Mouse (Mus musculus) kidney, embryonic 16.5 days (tissue): ENCODE results near the gene Lrrc61. TPM values are rescaled to one million over a fixed set of nuclear protein-coding genes. Genes with fewer than 3 reads are reported as not detected.

Experiments
- ATAC-seq: fragments of 200-750 bp; cut with Nextera tagmentation; 2 replicates; pipeline ENCODE4 v1.8.0; 2017; ENCODE audit warnings: moderate TSS enrichment; ENCODE audit not compliant: low FRiP score, low TSS enrichment
- H3K27ac ChIP-seq: fragments of 300-500 bp; sonication (generic); 2 replicates; pipeline ENCODE4 v1.5.1; 2014; ENCODE audit warnings: low read length
- H3K27me3 ChIP-seq: fragments of 300-500 bp; sonication (generic); 2 replicates; pipeline ENCODE4 v1.6.1; 2014; ENCODE audit warnings: low read length, control low read depth, mixed read lengths; ENCODE audit not compliant: insufficient read depth
- H3K36me3 ChIP-seq: fragments of 300-500 bp; sonication (generic); 2 replicates; pipeline ENCODE4 v1.6.1; 2014; ENCODE audit warnings: low read length, control low read depth, mixed read lengths; ENCODE audit not compliant: insufficient read depth
- H3K4me1 ChIP-seq: fragments of 300-500 bp; sonication (generic); 2 replicates; pipeline ENCODE4 v1.6.1; 2014; ENCODE audit warnings: low read length, control low read depth, mixed read lengths; ENCODE audit not compliant: insufficient read depth
- H3K4me2 ChIP-seq: fragments of 300-500 bp; sonication (generic); replicated peaks from 2 replicates; pipeline ENCODE4 v1.6.1; 2014; ENCODE audit warnings: low read depth, low read length
- H3K4me3 ChIP-seq: fragments of 300-500 bp; sonication (generic); 2 replicates; pipeline ENCODE4 v1.5.1; 2014; ENCODE audit warnings: mild to moderate bottlenecking, low read length
- H3K9ac ChIP-seq: fragments of 300-500 bp; sonication (generic); replicated peaks from 2 replicates; pipeline ENCODE4 v1.6.1; 2014; ENCODE audit warnings: low read length
- H3K9me3 ChIP-seq: fragments of 300-500 bp; sonication (generic); 2 replicates; pipeline ENCODE4 v1.6.1; 2016; ENCODE audit warnings: low read length, control low read depth
- WGBS: fragments of 180-500 bp; shearing (Covaris S2); extraction: QIAGEN DNeasy Blood & Tissue Kit; methylation state at CpG from one replicate; pipeline ENCODE4 v1.1.7; 2014; 5-methylcytosine and 5-hydroxymethylcytosine counted together
- polyA plus RNA-seq: library from polyadenylated mRNA; unstranded; fragments of >200 nt; fragmentation: Nextera tagmentation; extraction: Ambion mirVana; gene quantifications from 2 replicates; pipeline ENCODE4 v1.2.1, GENCODE M21; 2015

The Lrrc61 gene
- polyA plus RNA-seq, 1 experiment from 2014 or later: 14.5 TPM

GRCm38 (mm10) chr6:48568036-48568984, 13.7 kb downstream of the Lrrc61 start:
- Histone ChIP-seq H3K4me2 (0 out of 2 replicates have a peak overlapping the region, but pooled peaks have one; percentile 4), H3K27ac (peak overlapping the region; percentile 61; the same call in 1 of the 2 replicates), H3K4me1 (peaks cover 45% of the 10 kb centered on the region), H3K36me3 (no peaks in the 10 kb centered on the region), H3K27me3 (no peaks in the 10 kb centered on the region), H3K9ac (peak overlapping the region; percentile 29; the same call in 1 of the 2 replicates), H3K9me3 (no peaks in the 10 kb centered on the region), H3K4me3 (no peak overlapping the region)
- 54% methylated on average over 21 of the region's 21 CpGs for WGBS
- peak; percentile 50 for ATAC-seq

- Histone ChIP-seq H3K9me3 (no peaks in the 10 kb centered on the region), H3K9ac (no peak overlapping the region), H3K4me1 (peaks cover 46% of the 10 kb centered on the region), H3K4me3 (no peak overlapping the region), H3K27ac (peak overlapping the region; percentile 61), H3K36me3 (no peaks in the 10 kb centered on the region), H3K4me2 (0 out of 2 replicates have a peak overlapping the region, but pooled peaks have one; percentile 4), H3K27me3 (no peaks in the 10 kb centered on the region)
- 52% methylated on average over 8 of the region's 8 CpGs for WGBS
- ATAC-seq: no peak
Measured at GRCm38 (mm10) chr6:48569065-48569807, 14.6 kb downstream of the Lrrc61 start.

GRCm38 (mm10) chr6:48572014-48572413, 17.4 kb downstream of the Lrrc61 start:
- no peaks in the 10 kb centered on the region for H3K36me3 ChIP-seq
- no peak for ATAC-seq
- peaks cover 35% of the 10 kb centered on the region for H3K4me1 ChIP-seq
- H3K27ac ChIP-seq: peak overlapping the region; percentile 89
- no peaks in the 10 kb centered on the region for H3K27me3 ChIP-seq
- WGBS: 92% methylated on average over 5 of the region's 5 CpGs
- H3K4me2 ChIP-seq: peak overlapping the region; percentile 37
- H3K9me3 ChIP-seq: no peaks in the 10 kb centered on the region
- H3K4me3 ChIP-seq: peak overlapping the region; percentile 24
- H3K9ac ChIP-seq: peak overlapping the region; percentile 45

GRCm38 (mm10) chr6:48572572-48573061, 18.0 kb downstream of the Lrrc61 start, which contains the start of gene Rarres2:
Rarres2 (minus strand) TSS chr6:48572789.
- Histone ChIP-seq H3K4me3 (peak within 1 kb of the TSS; percentile 24), H3K4me2 (peak within 1 kb of the TSS; percentile 37), H3K9me3 (no peaks in the 10 kb centered on the region), H3K36me3 (no peaks in the 10 kb centered on the region), H3K27ac (peak within 1 kb of the TSS; percentile 89), H3K4me1 (peaks cover 36% of the 10 kb centered on the region), H3K27me3 (no peaks in the 10 kb centered on the region), H3K9ac (peak within 1 kb of the TSS; percentile 45)
- WGBS: 13% methylated on average over 6 of the region's 6 CpGs
- peak; percentile 70; the same call in 1 of the 2 replicates for ATAC-seq

- Histone ChIP-seq H3K27ac (peak overlapping the region; percentile 35; the same call in 1 of the 2 replicates), H3K36me3 (no peaks in the 10 kb centered on the region)
- WGBS: 28% methylated on average over 10 of the region's 10 CpGs
Measured at GRCm38 (mm10) chr6:48573280-48573679, 18.7 kb downstream of the Lrrc61 start.

GRCm38 (mm10) chr6:48573981-48574380, 19.4 kb downstream of the Lrrc61 start:
- H3K27me3 ChIP-seq: no peaks in the 10 kb centered on the region
- H3K36me3 ChIP-seq: no peaks in the 10 kb centered on the region
- ATAC-seq: no peak
- peaks cover 36% of the 10 kb centered on the region for H3K4me1 ChIP-seq
- no peak overlapping the region for H3K4me3 ChIP-seq
- H3K27ac ChIP-seq: 0 out of 2 replicates have a peak overlapping the region, but pooled peaks have one; percentile 20
- no peak overlapping the region for H3K4me2 ChIP-seq
- WGBS: 65% methylated on average over 3 of the region's 3 CpGs
- no peak overlapping the region for H3K9ac ChIP-seq
- no peaks in the 10 kb centered on the region for H3K9me3 ChIP-seq

More at GRCm38 (mm10) chr6:48573280-48573679, 18.7 kb downstream of the Lrrc61 start:
- H3K9ac ChIP-seq: no peak overlapping the region
- ATAC-seq: 0 out of 2 replicates have a peak, but pooled peaks have one; percentile 24
- no peak overlapping the region for H3K4me2 ChIP-seq
- no peaks in the 10 kb centered on the region for H3K27me3 ChIP-seq
- H3K4me3 ChIP-seq: no peak overlapping the region
- peaks cover 37% of the 10 kb centered on the region for H3K4me1 ChIP-seq
- no peaks in the 10 kb centered on the region for H3K9me3 ChIP-seq

GRCm38 (mm10) chr6:48578736-48579135, 24.1 kb downstream of the Lrrc61 start:
- Histone ChIP-seq H3K27ac (peak overlapping the region; percentile 39; the same call in 1 of the 2 replicates), H3K9me3 (no peaks in the 10 kb centered on the region), H3K4me2 (no peak overlapping the region), H3K9ac (no peak overlapping the region), H3K36me3 (no peaks in the 10 kb centered on the region), H3K4me1 (peaks cover 17% of the 10 kb centered on the region; the same call in 1 of the 2 replicates), H3K27me3 (no peaks in the 10 kb centered on the region), H3K4me3 (no peak overlapping the region)
- 22% methylated on average over 5 of the region's 5 CpGs for WGBS
- no peak for ATAC-seq

- WGBS: 21% methylated on average over 5 of the region's 5 CpGs
- no peaks in the 10 kb centered on the region for H3K27me3 ChIP-seq
- H3K27ac ChIP-seq: peak overlapping the region; percentile 21; the same call in 1 of the 2 replicates
- H3K4me2 ChIP-seq: no peak overlapping the region
- no peak overlapping the region for H3K9ac ChIP-seq
- H3K4me3 ChIP-seq: no peak overlapping the region
- H3K36me3 ChIP-seq: no peaks in the 10 kb centered on the region
- no peak for ATAC-seq
- H3K9me3 ChIP-seq: no peaks in the 10 kb centered on the region
- H3K4me1 ChIP-seq: peaks cover 17% of the 10 kb centered on the region; the same call in 1 of the 2 replicates
Measured at GRCm38 (mm10) chr6:48579215-48579648, 24.6 kb downstream of the Lrrc61 start.

GRCm38 (mm10) chr6:48581257-48581656, 26.7 kb downstream of the Lrrc61 start:
- peaks cover 17% of the 10 kb centered on the region; the same call in 1 of the 2 replicates for H3K4me1 ChIP-seq
- no peak overlapping the region for H3K27ac ChIP-seq
- H3K27me3 ChIP-seq: no peaks in the 10 kb centered on the region
- WGBS: 66% methylated on average over 3 of the region's 3 CpGs
- ATAC-seq: no peak
- H3K4me2 ChIP-seq: no peak overlapping the region
- H3K36me3 ChIP-seq: no peaks in the 10 kb centered on the region
- H3K9ac ChIP-seq: no peak overlapping the region
- H3K9me3 ChIP-seq: no peaks in the 10 kb centered on the region
- H3K4me3 ChIP-seq: no peak overlapping the region
